Mouse (Mus musculus): ENCODE measurements around the gene Arid5a.

- TF ChIP-seq E2F4 (IDR thresholded peaks at IDR 0.05; ENCODE audit: insufficient read depth) (no peak), USF1 (IDR thresholded peaks at IDR 0.05; ENCODE audit: low read depth) (no peak), MYOG (IDR thresholded peaks at IDR 0.05; ENCODE audit: control insufficient read depth in 1 of 3, insufficient read depth in 1 of 3, insufficient read length in 2 of 3, low read depth in 2 of 3) (no peak)
These were observed 7.9 kb upstream of the Arid5a start for GRCm38 (mm10) chr1:36299676-36300075.

Measured in myocyte (in vitro differentiated cells).